Comparison of ENCODE assay signal across 24 mouse cellular contexts in the genomic region with DNA sequence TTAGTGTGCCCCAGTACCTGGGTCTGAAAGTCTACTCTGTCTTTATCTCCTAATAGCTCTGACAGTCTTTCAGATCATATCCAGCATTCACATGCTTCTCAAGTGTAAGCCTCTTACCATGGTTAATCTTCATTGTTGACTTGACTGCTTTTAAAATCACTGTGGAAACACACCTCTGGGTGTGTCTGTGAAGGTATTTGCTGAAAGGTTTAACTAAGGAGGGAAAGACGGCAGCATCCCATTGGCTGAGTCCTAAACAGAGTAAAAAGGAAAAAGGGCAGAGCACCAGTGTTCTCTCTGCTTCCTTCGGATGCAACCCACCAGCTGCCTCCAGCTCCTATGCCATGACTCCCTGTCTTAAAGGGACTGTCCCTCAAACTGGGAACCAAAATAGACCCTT.
DNase-seq lines count a peak whose midpoint lies in the region; ATAC-seq and TF ChIP-seq lines count a peak whose summit lies in the region.
"Had no signal": no experiment of that assay in that cellular context is flagged by ENCODE, and none has a peak within 500 bp of the region (broad histone marks: within the 10 kb centered on the region; RNA-seq: fewer than 3 reads in every experiment).

No protein-coding gene starts in this region.

- no peaks in the 10 kb centered on the region for H3K27me3 ChIP-seq in embryonic facial prominence, embryonic 14.5 days (replicated peaks; ENCODE audit: control insufficient read depth, insufficient read depth, low read length)
- H3K27me3 ChIP-seq in embryonic facial prominence, embryonic 10.5 days (replicated peaks; ENCODE audit: low read depth, poor library complexity, severe bottlenecking) = no peaks in the 10 kb centered on the region
- no peaks in the 10 kb centered on the region for H3K27me3 ChIP-seq in testis, adult 2 months (ENCODE audit: control insufficient read depth, insufficient read depth, low read length)
- no peaks in the 10 kb centered on the region for H3K27me3 ChIP-seq in stomach, embryonic 16.5 days (ENCODE audit: control insufficient read depth, insufficient read depth, low read length)
- H3K27me3 ChIP-seq: embryonic facial prominence, embryonic 12.5 days; forebrain, embryonic 12.5 days; forebrain, embryonic 15.5 days; heart, embryonic 15.5 days; hindbrain, embryonic 13.5 days had no signal

- H3K36me3 ChIP-seq in embryonic facial prominence, embryonic 14.5 days (ENCODE audit: control insufficient read depth, insufficient read depth, low read length) = no peaks in the 10 kb centered on the region
- H3K36me3 ChIP-seq in embryonic facial prominence, embryonic 10.5 days (replicated peaks) = no peaks in the 10 kb centered on the region
- H3K36me3 ChIP-seq in testis, adult 2 months (ENCODE audit: control insufficient read depth, insufficient read depth, low read length) = no peaks in the 10 kb centered on the region
- H3K36me3 ChIP-seq in stomach, embryonic 16.5 days (ENCODE audit: control insufficient read depth, insufficient read depth, low read length) = no peaks in the 10 kb centered on the region
- H3K36me3 ChIP-seq: embryonic facial prominence, embryonic 12.5 days; forebrain, embryonic 12.5 days; forebrain, embryonic 15.5 days; heart, embryonic 15.5 days; hindbrain, embryonic 10.5 days; hindbrain, embryonic 13.5 days had no signal

- TF ChIP-seq POLR2A in testis, adult 2 months (IDR thresholded peaks at IDR 0.05; ENCODE audit: control insufficient read depth, low read depth, low read length) = no peak

- peak; percentile 76 for ATAC-seq in embryonic facial prominence, embryonic 14.5 days (ENCODE audit: low read depth)
- ATAC-seq in stomach, embryonic 16.5 days (ENCODE audit: insufficient read depth, low FRiP score) = peak; percentile 79
- ATAC-seq in megakaryocyte-erythroid progenitor cell, adult 5-6 weeks (replicated peaks; ENCODE audit: low FRiP score, low TSS enrichment, poor library complexity, severe bottlenecking) = no peak
- ATAC-seq: forebrain, embryonic 15.5 days; hindbrain, embryonic 16.5 days had no signal

- H3K4me1 ChIP-seq in embryonic facial prominence, embryonic 14.5 days (ENCODE audit: control insufficient read depth, insufficient read depth, low read length) = no peaks in the 10 kb centered on the region
- peaks cover 5% of the 10 kb centered on the region for H3K4me1 ChIP-seq in embryonic facial prominence, embryonic 10.5 days
- peaks cover 4% of the 10 kb centered on the region for H3K4me1 ChIP-seq in testis, adult 2 months (ENCODE audit: control insufficient read depth, insufficient read depth, low read length)
- no peaks in the 10 kb centered on the region for H3K4me1 ChIP-seq in stomach, embryonic 16.5 days (ENCODE audit: control insufficient read depth, insufficient read depth, low read length)
- H3K4me1 ChIP-seq: embryonic facial prominence, embryonic 12.5 days; forebrain, embryonic 12.5 days; forebrain, embryonic 15.5 days; heart, embryonic 15.5 days; hindbrain, embryonic 10.5 days; hindbrain, embryonic 13.5 days had no signal

- peak; percentile 23 for DNase-seq in embryonic facial prominence, embryonic 14.5 days (ENCODE audit: low spot score)
- no peak for DNase-seq in embryonic facial prominence, embryonic 10.5 days (ENCODE audit: low spot score)
- DNase-seq in testis, postnatal 14 days (ENCODE audit: low spot score) = no peak
- DNase-seq in left cerebral cortex, postnatal 36 days (ENCODE audit: low spot score in 2 of 2) = no peak
- DNase-seq: adrenal gland, postnatal 10 days; adrenal gland, postnatal 36 days; cerebellum, adult 18-20 months; cerebellum, adult 9-10 months; cerebellum, postnatal 14 days; gastrocnemius, postnatal 36 days; heart, postnatal 10 days; heart, postnatal 36 days had no signal

- WGBS in embryonic facial prominence, embryonic 14.5 days = 70% methylated on average over 2 of the region's 2 CpGs
- 68% methylated on average over 2 of the region's 2 CpGs for WGBS in embryonic facial prominence, embryonic 10.5 days
- WGBS in stomach, embryonic 16.5 days = 58% methylated on average over 2 of the region's 2 CpGs

- H3K27ac ChIP-seq in embryonic facial prominence, embryonic 14.5 days (replicated peaks; ENCODE audit: low read depth, low read length) = no peak overlapping the region
- no peak overlapping the region for H3K27ac ChIP-seq in embryonic facial prominence, embryonic 10.5 days (replicated peaks)
- H3K27ac ChIP-seq in testis, adult 2 months (ENCODE audit: control insufficient read depth, insufficient read depth, low read depth, low read length) = no peak overlapping the region
- peak overlapping the region; percentile 10; the same call in 1 of the 2 replicates for H3K27ac ChIP-seq in stomach, embryonic 16.5 days (ENCODE audit: low read length)
- H3K27ac ChIP-seq: embryonic facial prominence, embryonic 12.5 days; forebrain, embryonic 12.5 days; forebrain, embryonic 15.5 days; heart, embryonic 15.5 days; hindbrain, embryonic 10.5 days; hindbrain, embryonic 13.5 days had no signal

- no peaks in the 10 kb centered on the region for H3K9me3 ChIP-seq in embryonic facial prominence, embryonic 14.5 days (ENCODE audit: control insufficient read depth, low read length)
- H3K9me3 ChIP-seq in embryonic facial prominence, embryonic 10.5 days = 0 out of 2 replicates have a peak, but pooled peaks cover 4% of the 10 kb centered on the region
- H3K9me3 ChIP-seq in stomach, embryonic 16.5 days (replicated peaks; ENCODE audit: control insufficient read depth, low read length) = no peaks in the 10 kb centered on the region
- H3K9me3 ChIP-seq: embryonic facial prominence, embryonic 12.5 days; forebrain, embryonic 12.5 days; forebrain, embryonic 15.5 days; heart, embryonic 15.5 days; hindbrain, embryonic 10.5 days; hindbrain, embryonic 13.5 days had no signal

- intact Hi-C loops in left cerebral cortex, postnatal 36 days (cut with DNase I) = no loop called here

- no peak overlapping the region for H3K4me3 ChIP-seq in embryonic facial prominence, embryonic 14.5 days (ENCODE audit: low read depth, low read length)
- no peak overlapping the region for H3K4me3 ChIP-seq in embryonic facial prominence, embryonic 10.5 days
- peak overlapping the region; percentile 61 for H3K4me3 ChIP-seq in testis, adult 2 months (ENCODE audit: control insufficient read depth, low read depth, low read length)
- H3K4me3 ChIP-seq in stomach, embryonic 16.5 days (replicated peaks; ENCODE audit: low read length) = no peak overlapping the region
- H3K4me3 ChIP-seq: embryonic facial prominence, embryonic 12.5 days; erythroblast, embryonic 14.5 days; forebrain, embryonic 12.5 days; forebrain, embryonic 15.5 days; heart, embryonic 15.5 days; hindbrain, embryonic 10.5 days; hindbrain, embryonic 13.5 days had no signal

- H3K4me2 ChIP-seq in embryonic facial prominence, embryonic 14.5 days (ENCODE audit: low read depth, low read length) = no peak overlapping the region
- H3K4me2 ChIP-seq in stomach, embryonic 16.5 days (ENCODE audit: low read depth, low read length) = no peak overlapping the region
- H3K4me2 ChIP-seq: embryonic facial prominence, embryonic 12.5 days; forebrain, embryonic 12.5 days; forebrain, embryonic 15.5 days; heart, embryonic 11.5 days; heart, embryonic 15.5 days; hindbrain, embryonic 13.5 days had no signal

- no peak overlapping the region for H3K9ac ChIP-seq in embryonic facial prominence, embryonic 14.5 days (ENCODE audit: low read depth, low read length)
- no peak overlapping the region for H3K9ac ChIP-seq in stomach, embryonic 16.5 days (ENCODE audit: low read length)
- H3K9ac ChIP-seq: embryonic facial prominence, embryonic 12.5 days; forebrain, embryonic 12.5 days; forebrain, embryonic 15.5 days; heart, embryonic 15.5 days; hindbrain, embryonic 13.5 days had no signal

- TF ChIP-seq CTCF in testis, adult 2 months (IDR thresholded peaks at IDR 0.05; ENCODE audit: control insufficient read depth, insufficient read depth, insufficient replicate concordance, low read depth, low read length) = no peak
